Comparison of ENCODE assay signal across 7 mouse cellular contexts in the genomic region with DNA sequence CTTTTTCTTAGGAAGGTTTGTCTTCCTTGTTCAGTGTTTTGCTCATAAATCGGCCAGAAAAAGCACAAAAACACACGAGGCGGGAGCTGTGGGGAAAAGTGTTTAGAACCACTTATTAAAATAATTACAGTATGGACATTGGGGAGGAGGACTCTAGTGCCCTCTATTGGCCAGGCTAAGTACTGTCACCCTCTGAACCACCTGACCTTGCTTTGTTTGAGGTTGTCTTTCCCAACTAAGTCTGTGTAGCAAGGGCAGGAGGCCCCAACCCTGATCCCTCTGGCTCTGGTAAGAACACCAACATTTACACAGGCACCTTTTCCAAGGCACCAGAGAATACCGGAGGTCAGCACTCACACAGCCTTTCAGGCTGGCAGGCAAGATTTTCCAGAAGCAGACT. TPM values are rescaled to one million over a fixed set of nuclear protein-coding genes. Genes with fewer than 3 reads are reported as not detected.
DNase-seq lines count a peak whose midpoint lies in the region; ATAC-seq and TF ChIP-seq lines count a peak whose summit lies in the region.

No protein-coding gene starts in this region.

- H3K4me3 ChIP-seq in midbrain, postnatal 0 days (ENCODE audit: low read depth, low read length), result no peak overlapping the region
- no peak overlapping the region for H3K4me3 ChIP-seq in midbrain, embryonic 13.5 days (replicated peaks)
- H3K4me3 ChIP-seq in myocyte, result no peak overlapping the region
- no peak overlapping the region for H3K4me3 ChIP-seq in hindbrain, embryonic 14.5 days (replicated peaks; ENCODE audit: low read length)

- TF ChIP-seq CTCF in midbrain, postnatal 0 days (IDR thresholded peaks at IDR 0.05), result peak; percentile 56

- H3K9ac ChIP-seq in midbrain, postnatal 0 days (replicated peaks; ENCODE audit: low read length, poor library complexity, severe bottlenecking), result no peak overlapping the region
- H3K9ac ChIP-seq in midbrain, embryonic 13.5 days (replicated peaks), result no peak overlapping the region
- no peak overlapping the region for H3K9ac ChIP-seq in hindbrain, embryonic 14.5 days

- no peak overlapping the region for H3ac ChIP-seq in myocyte (ENCODE audit: control insufficient read depth, insufficient read length)

- no peaks in the 10 kb centered on the region for H3K36me3 ChIP-seq in midbrain, postnatal 0 days (ENCODE audit: insufficient read depth, low read length)
- no peaks in the 10 kb centered on the region for H3K36me3 ChIP-seq in midbrain, embryonic 13.5 days
- H3K36me3 ChIP-seq in myocyte (ENCODE audit: control insufficient read depth, insufficient read depth), result no peaks in the 10 kb centered on the region
- no peaks in the 10 kb centered on the region for H3K36me3 ChIP-seq in hindbrain, embryonic 14.5 days (replicated peaks; ENCODE audit: control insufficient read depth, insufficient read depth)

- 88% methylated on average over 4 of the region's 4 CpGs for WGBS in midbrain, postnatal 0 days
- 86% methylated on average over 4 of the region's 4 CpGs for WGBS in midbrain, embryonic 13.5 days
- WGBS in hindbrain, embryonic 14.5 days, result 85% methylated on average over 4 of the region's 4 CpGs

- H3K4me2 ChIP-seq in midbrain, postnatal 0 days (ENCODE audit: low read depth, low read length, poor library complexity, severe bottlenecking), result no peak overlapping the region
- H3K4me2 ChIP-seq in midbrain, embryonic 13.5 days (replicated peaks), result no peak overlapping the region
- H3K4me2 ChIP-seq in myocyte (ENCODE audit: low read depth), result no peak overlapping the region
- no peak overlapping the region for H3K4me2 ChIP-seq in hindbrain, embryonic 14.5 days (replicated peaks)

- no peak for ATAC-seq in midbrain, postnatal 0 days (ENCODE audit: low FRiP score)
- ATAC-seq in midbrain, embryonic 13.5 days, result no peak
- ATAC-seq in hindbrain, embryonic 14.5 days (ENCODE audit: low FRiP score), result no peak

- TF ChIP-seq POLR2A in myocyte (IDR thresholded peaks at IDR 0.05; ENCODE audit: insufficient read length, low read depth), result no peak

- no peaks in the 10 kb centered on the region for H3K9me3 ChIP-seq in midbrain, postnatal 0 days (ENCODE audit: low read length)
- no peaks in the 10 kb centered on the region for H3K9me3 ChIP-seq in midbrain, embryonic 13.5 days
- no peaks in the 10 kb centered on the region for H3K9me3 ChIP-seq in hindbrain, embryonic 14.5 days (ENCODE audit: control insufficient read depth, low read length)

- no peaks in the 10 kb centered on the region for H3K4me1 ChIP-seq in midbrain, postnatal 0 days (ENCODE audit: insufficient read depth, low read length)
- H3K4me1 ChIP-seq in midbrain, embryonic 13.5 days (replicated peaks), result no peaks in the 10 kb centered on the region
- no peaks in the 10 kb centered on the region for H3K4me1 ChIP-seq in hindbrain, embryonic 14.5 days (replicated peaks; ENCODE audit: control insufficient read depth, insufficient read depth, low read length)

- no peaks in the 10 kb centered on the region for H3K27me3 ChIP-seq in midbrain, postnatal 0 days (ENCODE audit: insufficient read depth, low read length)
- H3K27me3 ChIP-seq in midbrain, embryonic 13.5 days, result no peaks in the 10 kb centered on the region
- no peaks in the 10 kb centered on the region for H3K27me3 ChIP-seq in myocyte (ENCODE audit: control insufficient read depth, insufficient read depth, insufficient read length)
- no peaks in the 10 kb centered on the region for H3K27me3 ChIP-seq in hindbrain, embryonic 14.5 days (ENCODE audit: control insufficient read depth, insufficient read depth, low read length)

- no peak for DNase-seq in midbrain, postnatal 0 days (ENCODE audit: low spot score)
- DNase-seq in T-cell, adult 2 months (ENCODE audit: low spot score), result peak; percentile 46
- peak; percentile 43 to 54 for DNase-seq in cerebellum, postnatal 14 days
- DNase-seq in kidney, postnatal 14 days, result peak; percentile 55
- no peak for DNase-seq in hindbrain, embryonic 14.5 days (ENCODE audit: low spot score)

- H3K79me2 ChIP-seq in myocyte (ENCODE audit: control insufficient read depth, insufficient read depth), result no peaks in the 10 kb centered on the region

- H3K27ac ChIP-seq in midbrain, postnatal 0 days (ENCODE audit: low read depth, low read length), result no peak overlapping the region
- H3K27ac ChIP-seq in midbrain, embryonic 13.5 days, result no peak overlapping the region
- no peak overlapping the region for H3K27ac ChIP-seq in hindbrain, embryonic 14.5 days

TF ChIP-seq in myocyte, 11 proteins besides CTCF, POLR2A, EP300 and RAD21:
- TF ChIP-seq TCF12 (IDR thresholded peaks at IDR 0.05; ENCODE audit: insufficient read depth, poor library complexity, severe bottlenecking) (no peak), POLR2AphosphoS2 (IDR thresholded peaks at IDR 0.05; ENCODE audit: insufficient read length, low read depth) (no peak), MYOD1 (IDR thresholded peaks at IDR 0.05; ENCODE audit: control insufficient read depth in 1 of 3, insufficient read length in 2 of 3, low read depth in 2 of 3) (no peak), USF1 (IDR thresholded peaks at IDR 0.05; ENCODE audit: low read depth) (peak; percentile 36), MYOG (IDR thresholded peaks at IDR 0.05; ENCODE audit: control insufficient read depth in 1 of 3, insufficient read depth in 1 of 3, insufficient read length in 2 of 3, low read depth in 2 of 3) (no peak), REST (IDR thresholded peaks at IDR 0.05; ENCODE audit: insufficient read depth, insufficient read length) (no peak)

RNA-seq across cellular contexts. Expression of a gene that starts 28.6 kb away (rescaled TPM):
- total RNA-seq in midbrain, postnatal 0 days (2014; rRNA removed), result 1.1 and 4.2 TPM in 2 replicates
- 4.1 and 6.4 TPM in 2 replicates for polyA plus RNA-seq in midbrain, postnatal 0 days (2015; fragmentation: Nextera tagmentation; extraction: Ambion mirVana)
- 7.7 and 9.1 TPM in 2 replicates for polyA plus RNA-seq in midbrain, embryonic 13.5 days (2015; fragmentation: Nextera tagmentation; extraction: Ambion mirVana)
- not detected for polyA plus RNA-seq in myocyte (2012; fragmentation: generic; extraction: Trizol)
- polyA plus RNA-seq in hindbrain, embryonic 14.5 days (2014; fragmentation: Nextera tagmentation; extraction: Ambion mirVana), result 10.1 and 14.3 TPM in 2 replicates

RNA-seq across cellular contexts. Expression of a gene that starts 33.7 kb away (rescaled TPM):
- total RNA-seq in midbrain, postnatal 0 days (2014; rRNA removed), result 13.7 and 15.6 TPM in 2 replicates
- 8.0 and 9.1 TPM in 2 replicates for polyA plus RNA-seq in midbrain, postnatal 0 days (2015; fragmentation: Nextera tagmentation; extraction: Ambion mirVana)
- 19.5 and 21.1 TPM in 2 replicates for polyA plus RNA-seq in midbrain, embryonic 13.5 days (2015; fragmentation: Nextera tagmentation; extraction: Ambion mirVana)
- 38.1 TPM for polyA plus RNA-seq in myocyte (2012; fragmentation: generic; extraction: Trizol)
- 11.9 and 13.7 TPM in 2 replicates for polyA plus RNA-seq in hindbrain, embryonic 14.5 days (2014; fragmentation: Nextera tagmentation; extraction: Ambion mirVana)

Comparison
In these comparisons a context has a peak if more than half of its experiments do, and no peak if none do; other contexts are left out.
1. DNase-seq: peak in T-cell, adult 2 months (single experiment), cerebellum, postnatal 14 days (2 of 2) and kidney, postnatal 14 days (single experiment); none in midbrain, postnatal 0 days (single experiment) and hindbrain, embryonic 14.5 days (single experiment).